Mouse (Mus musculus) heart, embryonic 14.5 days (tissue): Measurements from ENCODE around the gene Tex48. TPM values are rescaled to one million over a fixed set of nuclear protein-coding genes. Genes with fewer than 3 reads are reported as not detected.

Source experiments
- ATAC-seq: fragments of 200-750 bp; cut with Nextera tagmentation; 2 replicates; pipeline ENCODE4 v1.8.0; 2017; ENCODE audit warnings: low read depth, moderate TSS enrichment; ENCODE audit not compliant: insufficient number of reproducible peaks, insufficient read depth, low FRiP score
- H3K27ac ChIP-seq, 2 experiments: fragments of 200-500 bp in 1 of 2; fragments of 300-500 bp in 1 of 2; sonication (generic) in 1 of 2; replicated peaks in 1 of 2; 2 replicates each; pipeline ENCODE4 v1.5.1; 2012 to 2014; ENCODE audit warnings: low read depth in 2 of 2, low read length in 2 of 2, control low read depth in 1 of 2, mild to moderate bottlenecking in 1 of 2, mixed read lengths in 1 of 2; ENCODE audit not compliant: control insufficient read depth in 1 of 2, insufficient read depth in 1 of 2
- H3K27me3 ChIP-seq: fragments of 300-500 bp; sonication (generic); 2 replicates; pipeline ENCODE4 v1.6.1; 2014; ENCODE audit warnings: mild to moderate bottlenecking, low read length, control low read depth; ENCODE audit not compliant: control insufficient read depth, insufficient read depth
- H3K36me3 ChIP-seq: fragments of 300-500 bp; sonication (generic); 2 replicates; pipeline ENCODE4 v1.6.1; 2014; ENCODE audit warnings: mild to moderate bottlenecking, control low read depth, low read length, mixed read lengths; ENCODE audit not compliant: control insufficient read depth, insufficient read depth
- H3K4me1 ChIP-seq, 2 experiments: fragments of 200-500 bp in 1 of 2; fragments of 300-500 bp in 1 of 2; sonication (generic) in 1 of 2; 2 replicates each; pipeline ENCODE4 v1.6.1; 2012 to 2014; ENCODE audit warnings: low read length in 2 of 2, control low read depth in 1 of 2, mixed read lengths in 1 of 2; ENCODE audit not compliant: control insufficient read depth in 2 of 2, insufficient read depth in 2 of 2
- H3K4me2 ChIP-seq: fragments of 300-500 bp; sonication (generic); 2 replicates; pipeline ENCODE4 v1.6.1; 2014; ENCODE audit warnings: mild to moderate bottlenecking, low read length
- H3K4me3 ChIP-seq, 2 experiments: fragments of 200-500 bp in 1 of 2; fragments of 300-500 bp in 1 of 2; sonication (generic) in 1 of 2; 2 replicates each; pipeline ENCODE4 v1.5.1; 2012 to 2014; ENCODE audit warnings: low read length in 2 of 2, mild to moderate bottlenecking in 2 of 2, control low read depth in 1 of 2, low read depth in 1 of 2, moderate library complexity in 1 of 2; ENCODE audit not compliant: control insufficient read depth in 1 of 2, insufficient read depth in 1 of 2
- H3K9ac ChIP-seq: fragments of 300-500 bp; sonication (generic); 2 replicates; pipeline ENCODE4 v1.6.1; 2014; ENCODE audit warnings: mild to moderate bottlenecking, low read length
- H3K9me3 ChIP-seq: fragments of 300-500 bp; sonication (generic); 2 replicates; pipeline ENCODE4 v1.6.1; 2016; ENCODE audit warnings: low read length, control low read depth; ENCODE audit not compliant: control insufficient read depth
- WGBS: fragments of 180-500 bp; shearing (Covaris S2); extraction: QIAGEN DNeasy Blood & Tissue Kit; methylation state at CpG from one replicate; pipeline ENCODE4 v1.1.7; 2014; 5-methylcytosine and 5-hydroxymethylcytosine counted together
- polyA plus RNA-seq: library from polyadenylated mRNA; unstranded; fragments of >200 nt; fragmentation: Nextera tagmentation; extraction: Ambion mirVana; gene quantifications from 2 replicates; pipeline ENCODE4 v1.2.1, GENCODE M21; 2014

Gene Tex48
- polyA plus RNA-seq, 1 experiment from 2014 or later, result not detected

- Histone ChIP-seq H3K9me3 (no peaks in the 10 kb centered on the region), H3K36me3 (no peaks in the 10 kb centered on the region), H3K4me1 (no peaks in the 10 kb centered on the region; a peak in 1 of 4 replicates), H3K27ac (no peak overlapping the region), H3K4me2 (no peak overlapping the region), H3K9ac (no peak overlapping the region), H3K4me3 (no peak overlapping the region), H3K27me3 (no peaks in the 10 kb centered on the region)
- WGBS, result 75% methylated on average over 1 of the region's 1 CpGs
- no peak for ATAC-seq
Observed at GRCm38 (mm10) chr4:63654381-63654780, 32.2 kb upstream of the Tex48 start.

- H3K27me3 ChIP-seq, result no peaks in the 10 kb centered on the region
- H3K27ac ChIP-seq, result no peak overlapping the region
- H3K4me2 ChIP-seq, result no peak overlapping the region
Observed at GRCm38 (mm10) chr4:63643956-63644726, 21.9 kb upstream of the Tex48 start.

GRCm38 (mm10) chr4:63639842-63640241, 17.6 kb upstream of the Tex48 start:
- no peak overlapping the region for H3K9ac ChIP-seq
- H3K36me3 ChIP-seq, result no peaks in the 10 kb centered on the region
- H3K4me3 ChIP-seq, result no peak overlapping the region
- no peaks in the 10 kb centered on the region for H3K9me3 ChIP-seq
- no peaks in the 10 kb centered on the region for H3K4me1 ChIP-seq
- no peaks in the 10 kb centered on the region for H3K27me3 ChIP-seq
- H3K27ac ChIP-seq, result no peak overlapping the region
- H3K4me2 ChIP-seq, result no peak overlapping the region
- 72% methylated on average over 2 of the region's 2 CpGs for WGBS
- no peak for ATAC-seq

More at GRCm38 (mm10) chr4:63643956-63644726, 21.9 kb upstream of the Tex48 start:
- Histone ChIP-seq H3K36me3 (no peaks in the 10 kb centered on the region), H3K4me1 (no peaks in the 10 kb centered on the region), H3K4me3 (no peak overlapping the region), H3K9me3 (no peaks in the 10 kb centered on the region), H3K9ac (no peak overlapping the region)
- no peak for ATAC-seq

GRCm38 (mm10) chr4:63638603-63639002, 16.4 kb upstream of the Tex48 start:
- H3K4me1 ChIP-seq, result no peaks in the 10 kb centered on the region
- H3K27me3 ChIP-seq, result no peaks in the 10 kb centered on the region
- ATAC-seq, result no peak
- H3K9ac ChIP-seq, result no peak overlapping the region
- no peak overlapping the region for H3K4me3 ChIP-seq
- no peaks in the 10 kb centered on the region for H3K9me3 ChIP-seq
- H3K36me3 ChIP-seq, result no peaks in the 10 kb centered on the region
- no peak overlapping the region for H3K4me2 ChIP-seq
- H3K27ac ChIP-seq, result no peak overlapping the region
- WGBS, result 62% methylated on average over 1 of the region's 1 CpGs

GRCm38 (mm10) chr4:63633181-63633580, 11.0 kb upstream of the Tex48 start:
- no peak overlapping the region for H3K27ac ChIP-seq
- H3K9me3 ChIP-seq, result no peaks in the 10 kb centered on the region
- no peaks in the 10 kb centered on the region for H3K4me1 ChIP-seq
- H3K27me3 ChIP-seq, result no peaks in the 10 kb centered on the region
- WGBS, result 63% methylated on average over 2 of the region's 2 CpGs
- H3K36me3 ChIP-seq, result no peaks in the 10 kb centered on the region
- no peak overlapping the region for H3K4me2 ChIP-seq
- H3K9ac ChIP-seq, result no peak overlapping the region
- no peak overlapping the region for H3K4me3 ChIP-seq
- ATAC-seq, result no peak

- no peaks in the 10 kb centered on the region for H3K9me3 ChIP-seq
- H3K27me3 ChIP-seq, result no peaks in the 10 kb centered on the region
- H3K36me3 ChIP-seq, result no peaks in the 10 kb centered on the region
- no peak overlapping the region for H3K4me3 ChIP-seq
- no peak overlapping the region for H3K4me2 ChIP-seq
- H3K27ac ChIP-seq, result no peak overlapping the region
- no peaks in the 10 kb centered on the region for H3K4me1 ChIP-seq
- no peak overlapping the region for H3K9ac ChIP-seq
- ATAC-seq, result no peak
- WGBS, result 80% methylated on average over 8 of the region's 8 CpGs
Observed at GRCm38 (mm10) chr4:63627111-63627510, 4.9 kb upstream of the Tex48 start.

GRCm38 (mm10) chr4:63625563-63626080, 3.4 kb upstream of the Tex48 start:
- no peak overlapping the region for H3K9ac ChIP-seq
- H3K36me3 ChIP-seq, result no peaks in the 10 kb centered on the region
- H3K4me1 ChIP-seq, result no peaks in the 10 kb centered on the region
- no peaks in the 10 kb centered on the region for H3K9me3 ChIP-seq
- H3K4me3 ChIP-seq, result no peak overlapping the region
- WGBS, result 49% methylated on average over 3 of the region's 3 CpGs
- H3K27me3 ChIP-seq, result no peaks in the 10 kb centered on the region
- no peak overlapping the region for H3K4me2 ChIP-seq
- H3K27ac ChIP-seq, result no peak overlapping the region
- no peak for ATAC-seq

GRCm38 (mm10) chr4:63621861-63622260, 367 bp downstream of the Tex48 start:
- 74% methylated on average over 2 of the region's 2 CpGs for WGBS
- no peaks in the 10 kb centered on the region for H3K36me3 ChIP-seq
- no peak overlapping the region for H3K4me3 ChIP-seq
- H3K9ac ChIP-seq, result no peak overlapping the region
- H3K27ac ChIP-seq, result no peak overlapping the region
- H3K4me1 ChIP-seq, result no peaks in the 10 kb centered on the region
- no peaks in the 10 kb centered on the region for H3K27me3 ChIP-seq
- H3K9me3 ChIP-seq, result no peaks in the 10 kb centered on the region
- H3K4me2 ChIP-seq, result no peak overlapping the region
- no peak for ATAC-seq
